Mouse (Mus musculus): ENCODE results near the gene Taf1a. TPM values are rescaled to one million over a fixed set of nuclear protein-coding genes. Genes with fewer than 3 reads are reported as not detected.
A peak's percentile ranks its signal among the peaks of the same experiment; 100 is the strongest.
"Not testable (repeated sequence)": the region's sequence is repeated elsewhere in the genome, so short reads cannot be mapped to it uniquely, and the experiment has no call there.

The Taf1a gene
- polyA plus RNA-seq, 1 experiment from 2014 or later, result 3.9 TPM

DNA sequence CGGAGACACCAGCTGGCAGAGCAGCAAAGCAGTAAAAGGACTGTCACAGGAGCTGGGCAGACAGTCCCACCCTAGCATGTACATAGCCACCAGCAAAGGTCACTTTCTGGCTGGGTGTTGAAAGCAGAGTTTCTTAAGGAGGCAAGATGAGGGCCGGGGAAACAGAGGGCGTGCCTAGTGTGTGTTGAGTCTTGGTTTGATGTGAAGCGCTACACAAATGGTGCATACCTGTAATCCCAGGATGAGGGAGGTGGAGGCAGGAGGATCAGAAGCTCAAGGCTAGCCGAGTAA, 25.3 kb upstream of the Taf1a start:
- Histone ChIP-seq H3K4me2 (ENCODE audit: low read depth, low read length) (no peak overlapping the region), H3K27ac (ENCODE audit: low read length) (no peak overlapping the region), H3K36me3 (ENCODE audit: control insufficient read depth, insufficient read depth) (peaks cover 4% of the 10 kb centered on the region; the same call in 1 of the 2 replicates), H3K9ac (ENCODE audit: low read depth, low read length) (no peak overlapping the region), H3K4me1 (ENCODE audit: control insufficient read depth, low read depth, low read length) (peaks cover 3% of the 10 kb centered on the region), H3K9me3 (replicated peaks; ENCODE audit: control insufficient read depth, low read length) (no peaks in the 10 kb centered on the region), H3K4me3 (ENCODE audit: low read depth, low read length) (no peak overlapping the region), H3K27me3 (ENCODE audit: control insufficient read depth, insufficient read depth, low read depth, low read length) (peaks cover 9% of the 10 kb centered on the region)
- ATAC-seq (ENCODE audit: low read depth), result no peak
- WGBS (ENCODE audit: insufficient replicate concordance), result 67% methylated on average over 5 of the region's 5 CpGs

DNA sequence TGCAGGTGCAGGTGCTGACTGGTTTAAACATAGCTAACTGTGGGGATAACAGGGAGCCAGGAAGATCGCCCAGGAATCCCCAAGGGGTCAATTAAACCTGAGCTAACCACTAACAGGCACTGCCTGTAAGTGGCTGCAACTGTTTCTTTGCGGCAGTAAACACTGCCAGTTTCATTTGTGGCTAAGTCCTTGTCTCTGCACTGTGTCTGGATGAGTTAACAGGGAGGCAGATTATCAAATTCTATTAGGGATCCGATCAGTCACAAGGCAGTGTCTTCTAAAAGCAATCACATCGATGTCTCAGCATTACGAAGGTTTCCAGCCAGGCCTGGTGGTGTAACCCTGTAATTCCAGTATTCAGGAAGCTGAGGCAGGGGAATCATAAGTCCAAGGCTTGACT, 22.4 kb upstream of the Taf1a start:
- Histone ChIP-seq H3K27ac (ENCODE audit: low read length) (no peak overlapping the region), H3K4me1 (ENCODE audit: control insufficient read depth, low read depth, low read length) (peaks cover 11% of the 10 kb centered on the region), H3K36me3 (ENCODE audit: control insufficient read depth, insufficient read depth) (no peaks in the 10 kb centered on the region; the same call in 1 of the 2 replicates), H3K4me3 (ENCODE audit: low read depth, low read length) (no peak overlapping the region), H3K9me3 (replicated peaks; ENCODE audit: control insufficient read depth, low read length) (no peaks in the 10 kb centered on the region), H3K9ac (ENCODE audit: low read depth, low read length) (no peak overlapping the region), H3K27me3 (ENCODE audit: control insufficient read depth, insufficient read depth, low read depth, low read length) (peaks cover 14% of the 10 kb centered on the region), H3K4me2 (ENCODE audit: low read depth, low read length) (no peak overlapping the region)
- no peak for ATAC-seq (ENCODE audit: low read depth)
- 78% methylated on average over 5 of the region's 5 CpGs for WGBS (ENCODE audit: insufficient replicate concordance)

DNA sequence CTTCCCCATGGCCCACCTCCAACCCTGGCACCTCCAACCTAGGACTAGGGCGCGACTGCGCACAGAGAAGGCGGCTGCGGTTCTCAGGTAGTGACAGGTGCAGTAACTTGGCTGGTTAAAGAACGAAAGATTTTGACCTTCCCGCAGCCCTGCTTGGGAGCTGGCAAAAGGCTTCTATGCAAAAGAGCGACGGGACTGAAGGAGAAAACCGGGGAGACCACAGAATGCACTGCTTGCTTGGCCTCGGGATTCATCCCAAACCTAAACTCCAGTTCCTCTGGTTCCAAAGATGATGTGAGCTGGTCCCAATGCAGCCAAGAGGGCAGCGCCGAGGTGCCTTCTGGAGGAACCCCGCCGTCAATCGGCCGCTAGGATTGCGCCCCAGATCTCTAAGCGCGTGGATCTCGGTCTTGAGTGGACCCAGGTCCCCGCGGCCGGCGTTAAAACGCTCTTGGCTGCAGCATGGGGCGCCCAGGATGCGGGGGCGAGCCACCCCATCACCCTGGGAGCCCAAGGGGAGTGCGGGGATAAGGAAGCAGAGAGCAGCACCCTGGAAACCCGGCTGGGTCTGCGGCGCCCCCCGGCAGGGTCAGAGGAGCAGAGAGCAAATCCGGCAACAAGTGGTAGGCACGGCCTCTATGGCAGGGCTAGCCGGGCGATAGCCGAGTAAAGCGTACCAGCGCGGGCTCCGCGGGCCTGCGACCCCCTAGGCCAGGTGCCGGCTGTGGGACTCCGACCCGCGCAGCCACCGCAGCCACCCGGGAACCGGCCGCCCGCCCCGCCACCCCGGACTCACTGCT, 20.0 kb upstream of the Taf1a start:
- ATAC-seq (ENCODE audit: low read depth), result peak; percentile 36
- no peak overlapping the region for H3K27ac ChIP-seq (ENCODE audit: low read length)

DNA sequence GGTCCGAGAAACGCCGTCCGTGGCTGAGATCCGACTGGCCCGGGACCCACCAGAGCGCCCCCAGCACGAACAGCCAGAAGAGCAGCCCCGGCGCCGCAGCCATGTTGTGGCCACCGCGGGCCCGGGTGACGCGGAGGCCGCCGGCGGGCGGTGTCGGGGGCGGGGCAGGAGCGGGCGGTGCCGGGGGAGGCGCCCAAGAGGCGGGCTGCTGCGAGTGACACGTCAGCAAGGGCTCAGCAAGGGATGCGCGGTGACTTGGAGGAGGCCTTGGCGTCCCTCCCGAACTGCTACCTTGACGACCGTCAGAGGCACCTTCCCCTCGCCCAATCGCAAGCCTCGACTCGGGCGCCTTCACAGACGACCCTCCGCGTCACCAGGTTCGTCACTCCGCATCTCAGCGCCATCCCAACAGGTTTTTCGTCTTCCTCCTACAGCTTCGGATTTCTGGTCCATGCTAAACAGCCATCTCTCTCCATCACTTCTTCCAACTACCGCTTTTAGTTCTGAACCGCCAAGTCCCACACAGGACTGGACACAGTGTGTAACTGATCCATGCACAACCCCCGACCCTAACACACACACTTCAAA, 19.3 kb upstream of the Taf1a start, which contains the start of gene Mia3:
Mia3 (minus strand) TSS at position 127 of the 588 bp plus-strand sequence.
- no peak within 1 kb of the TSS for H3K27ac ChIP-seq (ENCODE audit: low read length)
- no peaks in the 10 kb centered on the region; the same call in 1 of the 2 replicates for H3K36me3 ChIP-seq (ENCODE audit: control insufficient read depth, insufficient read depth)
- peak within 1 kb of the TSS; percentile 93 for H3K4me2 ChIP-seq (ENCODE audit: low read depth, low read length)
- ATAC-seq (ENCODE audit: low read depth), result peak; percentile 99
- no peaks in the 10 kb centered on the region for H3K9me3 ChIP-seq (replicated peaks; ENCODE audit: control insufficient read depth, low read length)
- H3K4me1 ChIP-seq (ENCODE audit: control insufficient read depth, low read depth, low read length), result peaks cover 11% of the 10 kb centered on the region
- peak within 1 kb of the TSS; percentile 73 for H3K4me3 ChIP-seq (ENCODE audit: low read depth, low read length)
- peaks cover 14% of the 10 kb centered on the region for H3K27me3 ChIP-seq (ENCODE audit: control insufficient read depth, insufficient read depth, low read depth, low read length)
- WGBS (ENCODE audit: insufficient replicate concordance), result under 1% methylated on average over 47 of the region's 51 CpGs
- peak within 1 kb of the TSS; percentile 84 for H3K9ac ChIP-seq (ENCODE audit: low read depth, low read length)

More for the DNA sequence above, 20.0 kb upstream of the Taf1a start:
- Histone ChIP-seq H3K36me3 (ENCODE audit: control insufficient read depth, insufficient read depth) (no peaks in the 10 kb centered on the region; the same call in 1 of the 2 replicates), H3K4me2 (ENCODE audit: low read depth, low read length) (peak overlapping the region; percentile 93), H3K4me3 (ENCODE audit: low read depth, low read length) (peak overlapping the region; percentile 73), H3K9ac (ENCODE audit: low read depth, low read length) (peak overlapping the region; percentile 84), H3K9me3 (replicated peaks; ENCODE audit: control insufficient read depth, low read length) (no peaks in the 10 kb centered on the region), H3K4me1 (ENCODE audit: control insufficient read depth, low read depth, low read length) (peaks cover 11% of the 10 kb centered on the region), H3K27me3 (ENCODE audit: control insufficient read depth, insufficient read depth, low read depth, low read length) (peaks cover 14% of the 10 kb centered on the region)
- 4% methylated on average over 56 of the region's 56 CpGs for WGBS (ENCODE audit: insufficient replicate concordance)

DNA sequence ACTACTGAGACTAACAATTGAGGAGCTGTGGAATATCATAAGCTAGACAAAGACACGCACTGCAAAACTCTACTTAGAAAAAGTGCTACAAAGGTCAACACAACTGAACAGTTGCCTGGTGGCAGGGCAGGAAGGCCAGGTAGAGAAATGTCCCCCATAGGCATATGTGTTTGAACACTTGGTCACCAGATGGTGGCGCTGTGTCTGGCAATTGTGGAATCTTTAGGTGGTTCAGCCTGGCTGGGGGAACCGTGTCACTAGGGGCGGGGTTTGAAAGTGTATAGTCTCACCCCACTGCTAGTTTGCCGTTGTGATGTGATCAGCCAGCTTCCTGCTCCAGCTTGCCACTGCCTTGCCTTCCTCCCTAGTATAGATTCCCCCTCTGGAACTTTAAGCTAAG, 14.1 kb upstream of the Taf1a start:
- no peak overlapping the region for H3K4me2 ChIP-seq (ENCODE audit: low read depth, low read length)
- no peak for ATAC-seq (ENCODE audit: low read depth)
- H3K4me1 ChIP-seq (ENCODE audit: control insufficient read depth, low read depth, low read length), result peaks cover 10% of the 10 kb centered on the region
- H3K27ac ChIP-seq (ENCODE audit: low read length), result no peak overlapping the region
- no peak overlapping the region for H3K4me3 ChIP-seq (ENCODE audit: low read depth, low read length)
- WGBS (ENCODE audit: insufficient replicate concordance), result 57% methylated on average over 5 of the region's 5 CpGs
- no peak overlapping the region for H3K9ac ChIP-seq (ENCODE audit: low read depth, low read length)
- no peaks in the 10 kb centered on the region for H3K9me3 ChIP-seq (replicated peaks; ENCODE audit: control insufficient read depth, low read length)
- H3K36me3 ChIP-seq (ENCODE audit: control insufficient read depth, insufficient read depth), result no peaks in the 10 kb centered on the region
- no peaks in the 10 kb centered on the region for H3K27me3 ChIP-seq (ENCODE audit: control insufficient read depth, insufficient read depth, low read depth, low read length)

DNA sequence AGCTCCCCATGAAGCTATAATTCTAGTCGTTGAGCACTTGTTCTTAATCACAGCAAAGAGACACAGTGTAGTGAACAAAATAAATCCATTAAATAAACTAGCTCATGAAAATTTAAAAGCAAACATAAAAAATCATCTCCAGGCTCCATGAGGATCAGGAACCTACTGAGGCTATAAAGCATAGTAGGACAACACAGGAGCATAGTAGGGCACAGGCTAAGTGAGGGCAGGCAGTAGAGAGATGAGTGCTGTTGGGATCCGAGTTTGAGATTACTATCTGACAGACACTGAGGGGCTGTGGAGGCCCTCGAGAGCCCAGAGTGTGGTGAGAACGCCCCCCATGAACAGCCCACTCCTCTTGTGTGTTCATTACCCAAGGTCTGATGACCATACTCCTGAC, 11.7 kb upstream of the Taf1a start:
- Histone ChIP-seq H3K9ac (ENCODE audit: low read depth, low read length) (no peak overlapping the region), H3K9me3 (replicated peaks; ENCODE audit: control insufficient read depth, low read length) (no peaks in the 10 kb centered on the region), H3K4me1 (ENCODE audit: control insufficient read depth, low read depth, low read length) (peaks cover 4% of the 10 kb centered on the region), H3K27ac (ENCODE audit: low read length) (no peak overlapping the region), H3K4me2 (ENCODE audit: low read depth, low read length) (no peak overlapping the region), H3K36me3 (ENCODE audit: control insufficient read depth, insufficient read depth) (no peaks in the 10 kb centered on the region), H3K27me3 (ENCODE audit: control insufficient read depth, insufficient read depth, low read depth, low read length) (no peaks in the 10 kb centered on the region), H3K4me3 (ENCODE audit: low read depth, low read length) (no peak overlapping the region)
- 45% methylated on average over 4 of the region's 4 CpGs for WGBS (ENCODE audit: insufficient replicate concordance)
- ATAC-seq (ENCODE audit: low read depth), result no peak

DNA sequence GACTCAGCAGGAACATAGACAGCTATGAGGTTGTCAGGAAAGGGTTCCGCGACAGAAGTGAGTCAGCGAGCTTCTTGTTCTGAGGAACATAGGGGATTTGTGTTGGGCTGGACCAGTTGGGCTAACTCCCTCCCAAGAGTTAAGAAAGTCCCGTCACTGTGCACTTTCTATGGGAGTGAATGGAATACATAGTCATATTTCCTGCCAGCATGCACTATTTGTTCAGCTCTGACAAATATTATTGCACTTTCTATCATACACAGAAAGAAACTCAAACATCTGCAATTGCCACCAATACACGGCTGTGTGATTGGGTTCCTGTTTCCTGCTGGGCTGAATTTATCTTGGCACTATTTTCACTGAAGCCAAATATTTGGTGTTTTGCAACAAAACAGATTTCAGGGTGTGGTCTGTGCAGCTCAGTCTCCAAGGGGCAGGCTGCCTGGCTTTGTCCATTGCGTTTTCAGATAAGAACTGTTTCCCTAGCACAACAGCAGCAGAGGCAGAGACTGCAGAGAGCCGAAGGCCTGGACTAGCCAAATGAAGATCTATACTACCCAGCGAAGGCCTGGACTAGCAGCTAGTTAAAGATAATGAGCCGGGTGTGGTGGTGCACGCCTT, 10.3 kb upstream of the Taf1a start:
- no peak overlapping the region for H3K9ac ChIP-seq (ENCODE audit: low read depth, low read length)
- ATAC-seq (ENCODE audit: low read depth), result peak; percentile 59
- no peaks in the 10 kb centered on the region for H3K27me3 ChIP-seq (ENCODE audit: control insufficient read depth, insufficient read depth, low read depth, low read length)
- WGBS (ENCODE audit: insufficient replicate concordance), result 35% methylated on average over 10 of the region's 10 CpGs
- no peaks in the 10 kb centered on the region for H3K36me3 ChIP-seq (ENCODE audit: control insufficient read depth, insufficient read depth)
- peaks cover 4% of the 10 kb centered on the region for H3K4me1 ChIP-seq (ENCODE audit: control insufficient read depth, low read depth, low read length)
- H3K9me3 ChIP-seq (replicated peaks; ENCODE audit: control insufficient read depth, low read length), result no peaks in the 10 kb centered on the region
- no peak overlapping the region for H3K27ac ChIP-seq (ENCODE audit: low read length)
- H3K4me2 ChIP-seq (ENCODE audit: low read depth, low read length), result no peak overlapping the region
- no peak overlapping the region for H3K4me3 ChIP-seq (ENCODE audit: low read depth, low read length)

DNA sequence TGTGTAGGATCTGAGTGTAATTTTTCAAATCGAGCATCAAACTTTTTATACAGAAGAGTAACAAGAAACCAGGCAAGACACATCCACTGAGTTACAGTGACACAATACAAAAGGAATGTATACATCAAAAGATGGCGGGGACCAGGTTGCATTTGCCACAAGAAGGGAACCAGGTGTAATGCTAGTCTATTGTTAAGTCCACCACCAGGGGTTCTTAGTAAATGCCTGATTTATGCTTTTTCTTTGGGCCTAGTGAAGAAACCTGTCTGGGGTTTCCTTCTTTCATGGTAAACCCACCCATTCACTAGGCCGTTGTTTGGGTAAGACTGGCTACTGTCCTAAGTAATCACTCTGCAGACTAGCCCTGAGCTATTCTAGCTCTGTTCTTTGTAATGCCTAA, 9.4 kb upstream of the Taf1a start:
- WGBS (ENCODE audit: insufficient replicate concordance), result 76% methylated on average over 3 of the region's 3 CpGs

DNA sequence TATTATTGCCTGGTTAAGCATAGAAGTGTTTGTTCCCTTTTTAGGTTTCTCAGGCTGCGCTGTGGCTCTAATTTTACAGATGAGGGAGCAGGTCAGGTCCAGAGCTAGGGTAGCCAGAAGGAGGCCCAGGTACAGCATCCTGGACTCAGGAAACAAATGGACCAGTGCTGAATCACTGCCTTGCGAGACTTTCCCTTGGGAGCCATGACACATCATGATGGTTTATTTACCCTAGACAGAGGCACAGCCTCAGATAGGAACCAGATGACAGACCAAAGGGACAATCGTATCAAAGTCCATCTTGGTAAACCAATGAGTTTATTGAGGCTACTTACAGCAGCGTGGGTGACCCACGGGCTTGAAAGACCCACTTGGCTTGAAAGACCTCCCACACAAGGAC, 7.0 kb upstream of the Taf1a start:
- no peak for ATAC-seq (ENCODE audit: low read depth)
- H3K27me3 ChIP-seq (ENCODE audit: control insufficient read depth, insufficient read depth, low read depth, low read length), result no peaks in the 10 kb centered on the region
- no peaks in the 10 kb centered on the region for H3K9me3 ChIP-seq (replicated peaks; ENCODE audit: control insufficient read depth, low read length)
- H3K4me1 ChIP-seq (ENCODE audit: control insufficient read depth, low read depth, low read length), result peaks cover 4% of the 10 kb centered on the region
- no peak overlapping the region for H3K27ac ChIP-seq (ENCODE audit: low read length)
- no peaks in the 10 kb centered on the region for H3K36me3 ChIP-seq (ENCODE audit: control insufficient read depth, insufficient read depth)
- WGBS (ENCODE audit: insufficient replicate concordance), result 60% methylated on average over 5 of the region's 5 CpGs
- H3K9ac ChIP-seq (ENCODE audit: low read depth, low read length), result no peak overlapping the region
- no peak overlapping the region for H3K4me3 ChIP-seq (ENCODE audit: low read depth, low read length)
- no peak overlapping the region for H3K4me2 ChIP-seq (ENCODE audit: low read depth, low read length)

More for the DNA sequence above, 9.4 kb upstream of the Taf1a start:
- H3K9me3 ChIP-seq (replicated peaks; ENCODE audit: control insufficient read depth, low read length); ATAC-seq (ENCODE audit: low read depth); H3K36me3 ChIP-seq (ENCODE audit: control insufficient read depth, insufficient read depth); H3K4me1 ChIP-seq (ENCODE audit: control insufficient read depth, low read depth, low read length); H3K9ac ChIP-seq (ENCODE audit: low read depth, low read length); H3K4me3 ChIP-seq (ENCODE audit: low read depth, low read length); H3K27ac ChIP-seq (ENCODE audit: low read length); H3K4me2 ChIP-seq (ENCODE audit: low read depth, low read length); H3K27me3 ChIP-seq (ENCODE audit: control insufficient read depth, insufficient read depth, low read depth, low read length): not testable (repeated sequence)
